Mouse (Mus musculus): ENCODE data around the gene Gnaq.

GRCm38 (mm10) chr19:16372752-16373486, 240.3 kb downstream of the Gnaq start:
- TF ChIP-seq CTCF (IDR thresholded peaks at IDR 0.05; ENCODE audit: borderline replicate concordance, control insufficient read depth, extremely low read depth, insufficient read depth, low read length, poor library complexity) (no peak), POLR2A (IDR thresholded peaks at IDR 0.05; ENCODE audit: control insufficient read depth, extremely low read depth, insufficient read depth, low read length, poor library complexity) (no peak)

All from thymus, adult 2 months (tissue).